In the genomic region with DNA sequence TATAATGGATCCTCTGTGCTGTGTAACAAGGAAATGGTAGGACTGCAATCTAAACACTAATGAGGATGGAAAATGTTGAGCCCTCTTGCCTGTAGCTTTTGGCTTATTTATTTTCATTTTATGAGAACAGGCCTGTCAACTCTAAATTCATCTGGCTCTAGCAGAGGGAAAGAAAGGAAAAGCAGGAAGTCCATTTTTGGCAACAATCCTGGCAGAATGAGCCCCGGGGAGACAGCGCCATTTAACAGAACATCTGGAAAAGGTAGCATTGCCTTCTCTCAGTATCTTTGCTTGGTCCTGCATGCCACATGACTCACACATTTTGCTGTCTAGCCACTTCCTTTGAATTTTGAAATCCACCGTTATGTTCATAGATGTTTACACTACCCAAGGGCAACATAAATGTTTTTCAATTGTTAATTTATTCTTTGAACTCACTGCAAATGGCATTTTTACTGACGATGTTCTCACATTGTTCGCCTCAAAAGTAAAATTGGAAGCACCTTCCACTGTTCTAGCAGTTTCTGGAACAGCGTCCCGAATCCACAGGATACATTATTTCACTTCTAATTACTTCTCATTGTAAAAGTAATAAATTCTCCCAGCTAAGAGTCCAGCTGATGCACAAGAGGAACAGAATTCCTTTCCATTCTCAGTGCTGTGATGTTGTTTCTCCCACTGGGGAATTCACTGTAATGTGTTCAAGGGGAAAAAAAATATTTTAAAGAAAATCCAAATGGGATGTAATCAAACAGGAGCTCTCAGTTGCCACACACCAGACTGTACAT, we compare ENCODE assay signal across 12 mouse cellular contexts.
DNase-seq lines count a peak whose midpoint lies in the region; ATAC-seq lines count a peak whose summit lies in the region.
"Had no signal": no experiment of that assay in that cellular context is flagged by ENCODE, and none has a peak within 500 bp of the region (broad histone marks: within the 10 kb centered on the region; RNA-seq: fewer than 3 reads in every experiment).

No protein-coding gene starts in this region.

- H3K4me3 ChIP-seq in embryonic facial prominence, embryonic 14.5 days (ENCODE audit: low read depth, low read length) = no peak overlapping the region
- H3K4me3 ChIP-seq in embryonic facial prominence, embryonic 10.5 days = no peak overlapping the region
- H3K4me3 ChIP-seq in kidney, embryonic 16.5 days (ENCODE audit: low read length) = no peak overlapping the region

- peak; percentile 64 for DNase-seq in embryonic facial prominence, embryonic 14.5 days (ENCODE audit: low spot score)
- DNase-seq in embryonic facial prominence, embryonic 10.5 days (ENCODE audit: low spot score) = no peak
- DNase-seq in kidney, adult 11 months = no peak
- DNase-seq in 3134 (ENCODE audit: extremely low read depth, insufficient read length, low spot score) = peak; percentile 49
- DNase-seq in gastrocnemius, adult 8-10 months (ENCODE audit: low spot score in 2 of 2) = peak; percentile 12 to 17
- DNase-seq: adrenal gland, adult 2 months; lung, adult 2 months; right cerebral cortex, postnatal 4 days had no signal

- H3K4me2 ChIP-seq in embryonic facial prominence, embryonic 14.5 days (ENCODE audit: low read depth, low read length) = no peak overlapping the region
- no peak overlapping the region for H3K4me2 ChIP-seq in kidney, embryonic 16.5 days (replicated peaks; ENCODE audit: low read depth, low read length)

- H3K36me3 ChIP-seq in embryonic facial prominence, embryonic 14.5 days (ENCODE audit: control insufficient read depth, insufficient read depth, low read length) = peaks cover 6% of the 10 kb centered on the region; the same call in 1 of the 2 replicates
- no peaks in the 10 kb centered on the region for H3K36me3 ChIP-seq in embryonic facial prominence, embryonic 10.5 days (replicated peaks)
- no peaks in the 10 kb centered on the region for H3K36me3 ChIP-seq in kidney, embryonic 16.5 days (ENCODE audit: insufficient read depth, low read length)

- no peak overlapping the region for H3K9ac ChIP-seq in embryonic facial prominence, embryonic 14.5 days (ENCODE audit: low read depth, low read length)
- H3K9ac ChIP-seq in kidney, embryonic 16.5 days (replicated peaks; ENCODE audit: low read length) = no peak overlapping the region

- peak; percentile 33; the same call in 1 of the 2 replicates for ATAC-seq in embryonic facial prominence, embryonic 14.5 days (ENCODE audit: low read depth)
- ATAC-seq in kidney, embryonic 16.5 days (ENCODE audit: low FRiP score, low TSS enrichment) = no peak
- ATAC-seq in activated CD4-positive, CD25-positive, alpha-beta regulatory T cell, adult 4 months = no peak
- no peak for ATAC-seq in inflammation-experienced regulatory T-cells, adult 6 months
- ATAC-seq: midbrain, embryonic 16.5 days had no signal

- H3K27ac ChIP-seq in embryonic facial prominence, embryonic 14.5 days (replicated peaks; ENCODE audit: low read depth, low read length) = peak overlapping the region; percentile 30; the same call in 1 of the 2 replicates
- no peak overlapping the region for H3K27ac ChIP-seq in embryonic facial prominence, embryonic 10.5 days (replicated peaks)
- H3K27ac ChIP-seq in kidney, embryonic 16.5 days (ENCODE audit: low read length) = peak overlapping the region; percentile 18; the same call in 1 of the 2 replicates

- peaks cover 6% of the 10 kb centered on the region; the same call in 1 of the 2 replicates for H3K4me1 ChIP-seq in embryonic facial prominence, embryonic 14.5 days (ENCODE audit: control insufficient read depth, insufficient read depth, low read length)
- H3K4me1 ChIP-seq in embryonic facial prominence, embryonic 10.5 days = no peaks in the 10 kb centered on the region
- no peaks in the 10 kb centered on the region for H3K4me1 ChIP-seq in kidney, embryonic 16.5 days (ENCODE audit: insufficient read depth, low read length)

- no peaks in the 10 kb centered on the region for H3K9me3 ChIP-seq in embryonic facial prominence, embryonic 14.5 days (ENCODE audit: control insufficient read depth, low read length)
- H3K9me3 ChIP-seq in embryonic facial prominence, embryonic 10.5 days = no peaks in the 10 kb centered on the region
- no peaks in the 10 kb centered on the region for H3K9me3 ChIP-seq in kidney, embryonic 16.5 days (ENCODE audit: low read length)

- H3K27me3 ChIP-seq in embryonic facial prominence, embryonic 14.5 days (replicated peaks; ENCODE audit: control insufficient read depth, insufficient read depth, low read length) = no peaks in the 10 kb centered on the region
- H3K27me3 ChIP-seq in embryonic facial prominence, embryonic 10.5 days (replicated peaks; ENCODE audit: low read depth, poor library complexity, severe bottlenecking) = no peaks in the 10 kb centered on the region
- no peaks in the 10 kb centered on the region for H3K27me3 ChIP-seq in kidney, embryonic 16.5 days (ENCODE audit: insufficient read depth, low read length)

- 48% methylated on average over 7 of the region's 7 CpGs for WGBS in embryonic facial prominence, embryonic 14.5 days
- WGBS in embryonic facial prominence, embryonic 10.5 days = 73% methylated on average over 7 of the region's 7 CpGs
- WGBS in kidney, embryonic 16.5 days = 51% methylated on average over 7 of the region's 7 CpGs

Comparison
In these comparisons a context has a peak if more than half of its experiments do, and no peak if none do; other contexts are left out.
1. DNase-seq: peak in embryonic facial prominence, embryonic 14.5 days (single experiment), 3134 (single experiment) and gastrocnemius, adult 8-10 months (2 of 2); none in embryonic facial prominence, embryonic 10.5 days (single experiment) and kidney, adult 11 months (single experiment).